Mouse (Mus musculus) midbrain, embryonic 16.5 days (tissue): ENCODE results near the gene Pole3. TPM values are rescaled to one million over a fixed set of nuclear protein-coding genes. Genes with fewer than 3 reads are reported as not detected.

Experiments used
- ATAC-seq: fragments of 200-750 bp; cut with Nextera tagmentation; 2 replicates; pipeline ENCODE4 v1.8.0; 2017; ENCODE audit warnings: moderate TSS enrichment
- H3K27ac ChIP-seq: fragments of 300-500 bp; sonication (generic); 2 replicates; pipeline ENCODE4 v1.5.1; 2014; ENCODE audit warnings: mild to moderate bottlenecking, low read length, mixed read lengths
- H3K27me3 ChIP-seq: fragments of 300-500 bp; sonication (generic); 2 replicates; pipeline ENCODE4 v1.6.1; 2014; ENCODE audit warnings: low read depth, low read length, mixed read lengths; ENCODE audit not compliant: control insufficient read depth, insufficient read depth
- H3K36me3 ChIP-seq: fragments of 300-500 bp; sonication (generic); 2 replicates; pipeline ENCODE4 v1.6.1; 2014; ENCODE audit warnings: mild to moderate bottlenecking, low read length, moderate library complexity, mixed read lengths; ENCODE audit not compliant: control insufficient read depth, insufficient read depth
- H3K4me1 ChIP-seq: fragments of 300-500 bp; sonication (generic); 2 replicates; pipeline ENCODE4 v1.6.1; 2014; ENCODE audit warnings: mild to moderate bottlenecking, low read length, mixed read lengths; ENCODE audit not compliant: control insufficient read depth, insufficient read depth
- H3K4me2 ChIP-seq: fragments of 300-500 bp; sonication (generic); 2 replicates; pipeline ENCODE4 v1.6.1; 2014; ENCODE audit warnings: mild to moderate bottlenecking, low read length, mixed read lengths
- H3K4me3 ChIP-seq: fragments of 300-500 bp; sonication (generic); 2 replicates; pipeline ENCODE4 v1.5.1; 2014; ENCODE audit warnings: low read depth, mild to moderate bottlenecking, low read length, moderate library complexity, mixed read lengths
- H3K9ac ChIP-seq: fragments of 300-500 bp; sonication (generic); 2 replicates; pipeline ENCODE4 v1.6.1; 2014; ENCODE audit warnings: low read depth, low read length, mixed read lengths
- H3K9me3 ChIP-seq: fragments of 300-500 bp; sonication (generic); replicated peaks from 2 replicates; pipeline ENCODE4 v1.6.1; 2014; ENCODE audit warnings: mild to moderate bottlenecking, low read length, mixed read lengths; ENCODE audit not compliant: control insufficient read depth, poor library complexity, severe bottlenecking
- WGBS: fragments of 180-500 bp; shearing (Covaris S2); extraction: QIAGEN DNeasy Blood & Tissue Kit; methylation state at CpG from one replicate; pipeline ENCODE4 v1.1.7; 2014; 5-methylcytosine and 5-hydroxymethylcytosine counted together
- polyA plus RNA-seq: library from polyadenylated mRNA; unstranded; fragments of >200 nt; fragmentation: Nextera tagmentation; extraction: Ambion mirVana; gene quantifications from 2 replicates; pipeline ENCODE4 v1.2.1, GENCODE M21; 2015

Gene Pole3
- polyA plus RNA-seq, 1 experiment from 2014 or later: 57.9 TPM

DNA sequence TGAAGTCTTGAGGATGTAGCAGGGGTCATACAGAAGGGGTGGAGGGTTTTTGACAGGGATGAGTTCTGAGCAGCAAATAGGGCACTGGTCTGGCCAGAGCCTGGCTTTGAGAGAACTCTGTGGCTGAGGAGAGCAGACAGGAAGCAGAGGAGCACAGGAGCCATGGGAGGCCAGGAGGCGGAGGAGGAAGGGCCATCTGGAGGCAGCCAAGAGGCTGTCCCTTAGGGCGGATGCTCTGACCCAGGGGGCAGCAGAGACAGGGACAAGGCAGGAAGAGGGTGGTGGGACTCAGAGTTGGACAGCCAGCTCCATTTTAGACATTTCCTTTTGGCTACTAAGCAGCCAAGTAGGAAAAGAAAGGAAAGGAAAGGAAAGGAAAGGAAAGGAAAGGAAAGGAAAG lies 8.8 kb downstream of the Pole3 start:
- no peak for ATAC-seq
- H3K27me3 ChIP-seq: no peaks in the 10 kb centered on the region
- no peak overlapping the region for H3K9ac ChIP-seq
- H3K9me3 ChIP-seq: no peaks in the 10 kb centered on the region
- H3K36me3 ChIP-seq: peaks cover 10% of the 10 kb centered on the region
- no peak overlapping the region for H3K4me2 ChIP-seq
- peaks cover 18% of the 10 kb centered on the region for H3K4me1 ChIP-seq
- no peak overlapping the region for H3K4me3 ChIP-seq
- 52% methylated on average over 2 of the region's 2 CpGs for WGBS
- no peak overlapping the region for H3K27ac ChIP-seq

DNA sequence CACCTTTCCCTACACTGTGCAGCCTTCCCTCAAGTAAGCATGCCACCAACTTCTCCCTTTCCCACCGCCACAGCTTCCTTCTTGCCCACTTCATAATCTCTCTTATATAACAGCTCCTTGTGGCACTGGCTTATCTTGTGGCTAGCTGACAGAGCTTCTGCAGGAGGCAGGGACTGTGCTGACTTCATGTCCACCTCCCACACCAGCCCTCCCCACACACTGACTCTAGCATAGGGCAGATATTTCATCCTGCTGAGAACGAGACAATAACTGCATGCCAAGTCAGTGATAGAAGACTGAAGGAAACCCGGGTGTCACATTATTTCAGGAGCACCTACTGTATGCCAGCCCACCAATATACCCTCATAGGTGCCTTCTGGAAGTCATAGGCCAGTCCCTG lies 9.4 kb downstream of the Pole3 start:
- no peaks in the 10 kb centered on the region for H3K9me3 ChIP-seq
- WGBS: 88% methylated on average over 3 of the region's 3 CpGs
- no peak for ATAC-seq
- H3K9ac ChIP-seq: no peak overlapping the region
- no peak overlapping the region for H3K4me2 ChIP-seq
- no peaks in the 10 kb centered on the region for H3K27me3 ChIP-seq
- no peak overlapping the region for H3K27ac ChIP-seq
- peaks cover 16% of the 10 kb centered on the region for H3K4me1 ChIP-seq
- peaks cover 16% of the 10 kb centered on the region for H3K36me3 ChIP-seq
- H3K4me3 ChIP-seq: no peak overlapping the region

DNA sequence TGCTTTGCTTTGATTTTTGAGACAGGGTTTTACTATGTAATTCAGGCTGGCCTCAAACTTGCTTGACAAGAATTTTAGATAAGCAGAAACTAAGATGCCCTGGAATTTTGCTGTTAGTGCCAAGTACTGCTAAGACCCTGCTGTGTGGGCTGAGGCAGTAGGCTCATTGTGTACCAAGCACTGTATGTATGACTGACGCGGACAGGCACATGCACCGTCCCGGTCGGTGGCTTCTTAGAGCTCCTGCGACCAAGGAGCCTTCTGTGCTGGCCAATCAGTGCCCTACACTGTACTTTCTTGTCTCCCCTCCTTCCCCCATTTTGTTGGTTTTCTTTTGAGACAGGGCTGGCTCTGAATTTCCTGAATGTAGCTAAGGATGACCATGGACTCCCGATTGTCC lies 9.9 kb downstream of the Pole3 start:
- peaks cover 13% of the 10 kb centered on the region for H3K4me1 ChIP-seq
- no peaks in the 10 kb centered on the region for H3K27me3 ChIP-seq
- H3K4me2 ChIP-seq: no peak overlapping the region
- H3K27ac ChIP-seq: no peak overlapping the region
- no peaks in the 10 kb centered on the region for H3K9me3 ChIP-seq
- no peak overlapping the region for H3K9ac ChIP-seq
- ATAC-seq: no peak
- no peak overlapping the region for H3K4me3 ChIP-seq
- H3K36me3 ChIP-seq: peaks cover 19% of the 10 kb centered on the region
- WGBS: 78% methylated on average over 7 of the region's 7 CpGs

- Histone ChIP-seq H3K9me3 (no peaks in the 10 kb centered on the region), H3K36me3 (peaks cover 26% of the 10 kb centered on the region), H3K4me1 (peaks cover 11% of the 10 kb centered on the region), H3K4me3 (no peak overlapping the region), H3K27ac (no peak overlapping the region), H3K9ac (no peak overlapping the region), H3K27me3 (no peaks in the 10 kb centered on the region), H3K4me2 (no peak overlapping the region)
- WGBS: 51% methylated on average over 11 of the region's 11 CpGs
- no peak for ATAC-seq
Measured at GRCm38 (mm10) chr4:62513998-62514506, 10.8 kb downstream of the Pole3 start.

- no peak overlapping the region for H3K4me3 ChIP-seq
- peaks cover 36% of the 10 kb centered on the region for H3K36me3 ChIP-seq
- no peak overlapping the region for H3K9ac ChIP-seq
- WGBS: 91% methylated on average over 11 of the region's 11 CpGs
- no peak overlapping the region for H3K27ac ChIP-seq
- H3K4me2 ChIP-seq: no peak overlapping the region
- no peaks in the 10 kb centered on the region for H3K4me1 ChIP-seq
- H3K9me3 ChIP-seq: no peaks in the 10 kb centered on the region
- no peaks in the 10 kb centered on the region for H3K27me3 ChIP-seq
- no peak for ATAC-seq
Measured at GRCm38 (mm10) chr4:62509946-62510345, 14.9 kb downstream of the Pole3 start.

DNA sequence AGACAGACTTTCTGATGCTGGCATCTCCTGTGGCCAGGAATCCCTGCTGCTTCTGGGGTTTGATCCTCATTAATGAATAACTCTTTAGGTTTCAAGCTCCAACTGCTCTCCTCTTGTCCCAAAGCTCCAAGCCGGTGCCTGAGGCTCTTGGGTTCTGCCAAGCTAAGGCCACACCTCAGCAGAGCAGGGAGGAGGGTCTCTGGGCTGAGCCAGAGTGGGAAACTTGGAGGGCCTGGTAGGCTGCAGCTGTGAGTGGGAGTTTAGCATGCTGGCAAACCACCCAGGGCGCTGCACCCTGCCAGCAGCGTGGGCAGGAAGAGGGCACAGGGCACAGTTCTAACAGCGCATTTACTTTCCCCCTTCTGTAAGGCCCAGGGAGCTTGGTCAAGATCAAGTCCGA lies 16.0 kb downstream of the Pole3 start:
- no peak for ATAC-seq
- no peaks in the 10 kb centered on the region for H3K27me3 ChIP-seq
- no peaks in the 10 kb centered on the region for H3K4me1 ChIP-seq
- no peak overlapping the region for H3K27ac ChIP-seq
- no peaks in the 10 kb centered on the region for H3K9me3 ChIP-seq
- no peak overlapping the region for H3K4me2 ChIP-seq
- no peak overlapping the region for H3K4me3 ChIP-seq
- no peak overlapping the region for H3K9ac ChIP-seq
- peaks cover 36% of the 10 kb centered on the region for H3K36me3 ChIP-seq
- 94% methylated on average over 5 of the region's 5 CpGs for WGBS

DNA sequence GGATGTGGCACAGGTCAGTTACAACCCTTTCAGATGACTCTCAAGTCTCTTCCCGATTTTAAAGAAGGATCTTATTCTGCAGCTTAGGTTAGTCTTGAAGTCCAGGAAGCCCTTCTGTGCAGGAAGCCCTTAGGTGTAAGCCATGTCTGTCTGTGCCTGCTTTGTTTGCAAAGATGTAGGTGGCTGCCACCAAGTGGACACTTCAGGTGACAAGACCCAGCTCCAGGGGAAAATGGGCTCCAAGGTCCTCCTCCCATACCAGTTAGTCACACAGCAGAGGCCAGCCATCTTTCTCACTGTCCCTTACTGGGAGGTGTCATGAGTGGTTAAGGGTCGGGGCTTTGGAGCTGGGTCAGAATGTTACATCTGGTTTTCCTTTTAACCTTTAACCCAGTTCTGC lies 18.1 kb downstream of the Pole3 start:
- Histone ChIP-seq H3K9me3 (no peaks in the 10 kb centered on the region), H3K9ac (no peak overlapping the region), H3K4me1 (no peaks in the 10 kb centered on the region; the same call in 1 of the 2 replicates), H3K27me3 (no peaks in the 10 kb centered on the region), H3K4me3 (no peak overlapping the region), H3K36me3 (peaks cover 26% of the 10 kb centered on the region), H3K4me2 (no peak overlapping the region), H3K27ac (no peak overlapping the region)
- 77% methylated on average over 2 of the region's 2 CpGs for WGBS
- ATAC-seq: no peak

GRCm38 (mm10) chr4:62505991-62506390 lies 18.9 kb downstream of the Pole3 start:
- Histone ChIP-seq H3K36me3 (peaks cover 25% of the 10 kb centered on the region), H3K9me3 (no peaks in the 10 kb centered on the region), H3K4me2 (no peak overlapping the region), H3K4me3 (no peak overlapping the region), H3K27ac (no peak overlapping the region), H3K27me3 (no peaks in the 10 kb centered on the region), H3K9ac (no peak overlapping the region), H3K4me1 (peaks cover 3% of the 10 kb centered on the region; the same call in 1 of the 2 replicates)
- ATAC-seq: no peak
- WGBS: 93% methylated on average over 3 of the region's 3 CpGs

DNA sequence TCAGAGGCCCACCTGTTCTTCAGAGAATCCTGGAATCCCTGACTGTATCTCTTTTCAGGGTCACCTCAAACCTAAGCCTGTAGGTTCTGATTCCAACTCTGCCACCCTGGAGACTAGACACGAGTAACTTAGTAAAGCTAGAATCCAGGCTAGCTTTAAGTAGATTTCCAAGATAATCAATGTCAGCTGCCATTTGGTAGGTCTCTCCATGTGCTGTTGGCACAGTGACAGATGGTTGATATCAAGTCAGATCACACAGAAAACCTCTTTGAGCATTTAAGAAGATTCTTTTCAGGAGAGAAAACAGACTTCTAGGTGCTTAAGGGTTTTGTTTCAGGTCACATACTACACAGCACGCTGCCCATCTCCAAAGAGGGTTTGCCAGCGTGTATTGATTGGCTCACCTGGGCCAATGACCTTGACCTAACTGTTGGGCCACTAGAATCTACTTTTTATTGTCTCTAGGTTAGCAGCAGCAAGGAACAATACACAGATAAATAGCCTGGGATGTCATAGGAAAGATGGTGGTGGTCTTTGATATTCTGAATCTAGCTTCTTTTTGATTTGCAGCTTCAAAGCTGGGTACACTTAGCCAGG lies 21.4 kb downstream of the Pole3 start, which contains the start of gene Hdhd3:
Hdhd3 (minus strand) TSS at position 94 of the 597 bp plus-strand sequence.
- Histone ChIP-seq H3K9ac (peak within 1 kb of the TSS; percentile 83), H3K27ac (peak within 1 kb of the TSS; percentile 65; the same call in 1 of the 2 replicates), H3K36me3 (peaks cover 12% of the 10 kb centered on the region), H3K27me3 (no peaks in the 10 kb centered on the region), H3K4me1 (peaks cover 8% of the 10 kb centered on the region; the same call in 1 of the 2 replicates), H3K9me3 (no peaks in the 10 kb centered on the region), H3K4me3 (peak within 1 kb of the TSS; percentile 77), H3K4me2 (peak within 1 kb of the TSS; percentile 78)
- ATAC-seq: no peak
- 85% methylated on average over 3 of the region's 3 CpGs for WGBS
